Mouse (Mus musculus): ENCODE results near the gene Als2cr12. TPM values are rescaled to one million over a fixed set of nuclear protein-coding genes. Genes with fewer than 3 reads are reported as not detected.

Als2cr12 gene
- polyA plus RNA-seq (2021; fragmentation: Nextera tagmentation), result 0.10 and 0.15 TPM in 2 replicates
- long read RNA-seq, experiment 1, result 0 reads
- long read RNA-seq, experiment 2, result 0 reads

GRCm38 (mm10) chr1:58695810-58696209 is at the start of gene Als2cr12:
TSS of gene Als2cr12 (minus strand) at chr1:58695989.

GRCm38 (mm10) chr1:58711365-58712016 is 15.7 kb upstream of the Als2cr12 start, which contains the start of gene Cflar:
TSS of gene Cflar (plus strand) at chr1:58711508.

Other genes starting within 250 kb of the Als2cr12 start
- 20.8 and 26.1 TPM in 2 replicates for gene Orc2, start 190.9 kb downstream of the Als2cr12 start, polyA plus RNA-seq (2021; fragmentation: Nextera tagmentation)
- 31.0 and 34.9 TPM in 2 replicates for gene Fam126b, start 109.7 kb downstream of the Als2cr12 start, polyA plus RNA-seq (2021; fragmentation: Nextera tagmentation)
- gene Ndufb3, start 109.6 kb downstream of the Als2cr12 start, polyA plus RNA-seq (2021; fragmentation: Nextera tagmentation), result 486 and 544 TPM in 2 replicates
- gene Cflar, start 15.5 kb upstream of the Als2cr12 start, polyA plus RNA-seq (2021; fragmentation: Nextera tagmentation), result 18.7 and 20.9 TPM in 2 replicates
- gene Casp8, start 99.4 kb upstream of the Als2cr12 start, polyA plus RNA-seq (2021; fragmentation: Nextera tagmentation), result 2.0 and 2.5 TPM in 2 replicates